Mouse (Mus musculus): ENCODE data around the gene Trim62. TPM values are rescaled to one million over a fixed set of nuclear protein-coding genes. Genes with fewer than 3 reads are reported as not detected.

Gene Trim62
- 1 to 10 TPM; 6.3 to 7.3 TPM for total RNA-seq (2023)

GRCm38 (mm10) chr4:128883379-128883781, at the start of gene Trim62:
Gene Trim62 (plus strand): TSS chr4:128883580.

Other genes starting within 250 kb of the Trim62 start
- 10 to 100 TPM; 75.2 to 79.3 TPM for gene Phc2, start 228.9 kb upstream of the Trim62 start, total RNA-seq (2023)
- under 1 TPM; 0.50 to 0.85 TPM for gene A3galt2, start 128.2 kb upstream of the Trim62 start, total RNA-seq (2023)
- gene Zfp362, start 77.5 kb upstream of the Trim62 start, total RNA-seq (2023), result 10 to 100 TPM; 25.3 to 25.6 TPM
- 1 to 10 TPM; 5.9 to 8.1 TPM for gene Azin2, start 78.9 kb downstream of the Trim62 start, total RNA-seq (2023)
- 10 to 100 TPM; 80.6 to 81.9 TPM for gene Ak2, start 108.4 kb downstream of the Trim62 start, total RNA-seq (2023)
- 100 to 1,000 TPM; 314 to 328 TPM for gene Rnf19b, start 174.7 kb downstream of the Trim62 start, total RNA-seq (2023)
- not detected for gene Tmem54, start 222.0 kb downstream of the Trim62 start, total RNA-seq (2023)
- gene Hpca, start 238.5 kb downstream of the Trim62 start, total RNA-seq (2023), result not detected

All from monocyte, adult 59 days (primary cell).